Mouse (Mus musculus): ENCODE measurements around the gene Timm44. TPM values are rescaled to one million over a fixed set of nuclear protein-coding genes. Genes with fewer than 3 reads are reported as not detected.

Gene Timm44
- total RNA-seq, 2 experiments from 2014 or later = 74.5 to 128 TPM

DNA sequence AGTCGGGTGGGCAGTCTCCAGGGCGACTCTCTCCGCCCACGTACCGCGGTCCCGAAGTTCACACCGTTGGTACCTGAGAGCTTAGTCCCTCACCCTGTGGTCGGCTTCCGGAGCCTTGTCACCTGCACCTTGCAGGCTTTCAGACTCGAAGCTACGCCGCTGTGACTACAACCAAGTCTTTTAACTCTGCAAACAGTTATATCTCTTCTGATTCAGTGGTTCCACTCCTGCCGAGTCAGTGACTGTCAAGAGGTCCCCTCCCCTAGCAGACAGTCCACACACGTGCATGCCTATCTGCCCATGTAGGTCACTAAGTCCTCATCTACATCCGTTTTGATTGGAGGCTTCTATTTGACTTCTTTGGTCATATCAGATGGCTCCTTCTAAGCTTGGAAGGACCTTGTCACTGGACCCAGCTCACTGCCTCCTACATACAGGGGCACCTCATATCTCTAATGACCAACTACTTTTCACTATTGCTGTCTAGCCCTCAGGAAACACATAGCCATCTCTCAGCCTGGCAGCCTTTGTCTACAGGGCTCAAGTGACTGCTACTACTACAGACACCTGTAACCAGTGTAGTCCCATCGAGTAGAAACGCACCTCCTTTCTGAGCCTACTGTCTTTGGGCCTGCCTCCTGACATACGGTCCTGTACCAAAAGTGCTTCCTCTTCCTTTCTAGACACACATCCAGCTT lies 36.4 kb downstream of the Timm44 start:
- peak; percentile 4; the same call in 1 of the 2 replicates for ATAC-seq (replicated peaks; ENCODE audit: poor library complexity, severe bottlenecking)

DNA sequence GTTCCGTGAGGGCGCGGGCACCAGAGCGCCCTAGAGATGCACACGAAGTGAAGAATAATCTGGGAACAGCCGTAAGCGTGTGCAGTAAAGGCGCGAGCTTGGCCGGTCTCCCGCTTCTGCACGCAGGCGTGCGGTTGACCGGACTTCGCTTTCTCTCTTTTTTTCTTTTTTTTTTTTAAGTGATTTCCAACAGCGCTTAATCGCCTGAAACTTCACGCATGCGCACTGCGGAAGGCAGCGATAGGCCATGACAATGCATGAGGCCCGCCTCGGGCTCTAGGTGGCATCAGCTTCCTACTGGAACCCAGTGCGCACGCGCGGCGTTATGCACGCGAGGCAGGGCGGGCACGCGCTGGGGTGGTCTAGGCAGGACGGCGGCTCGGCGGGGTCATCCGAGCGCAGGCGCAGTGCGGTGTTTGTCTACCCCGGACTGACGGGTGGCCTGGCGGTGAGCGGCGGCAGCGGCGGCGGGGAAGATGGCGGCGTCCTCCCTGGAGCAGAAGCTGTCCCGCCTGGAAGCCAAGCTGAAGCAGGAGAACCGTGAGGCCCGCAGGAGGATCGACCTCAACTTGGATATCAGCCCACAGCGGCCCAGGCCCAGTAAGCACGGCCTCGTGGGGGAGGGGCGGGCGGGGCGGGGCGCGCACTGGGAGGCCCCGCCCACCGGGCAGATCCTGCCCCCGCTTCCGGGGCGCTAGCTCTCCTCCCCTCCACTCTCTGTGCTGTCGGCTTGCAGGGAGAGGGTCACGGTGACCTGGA lies 37.1 kb downstream of the Timm44 start, which contains the start of the genes Map2k7 and Gm49320:
TSS of gene Map2k7 (plus strand) at position 307 of the 759 bp plus-strand sequence.
TSS of gene Gm49320 (plus strand) at position 432 of the 759 bp plus-strand sequence.
- ATAC-seq (replicated peaks; ENCODE audit: poor library complexity, severe bottlenecking) = peak; percentile 82

DNA sequence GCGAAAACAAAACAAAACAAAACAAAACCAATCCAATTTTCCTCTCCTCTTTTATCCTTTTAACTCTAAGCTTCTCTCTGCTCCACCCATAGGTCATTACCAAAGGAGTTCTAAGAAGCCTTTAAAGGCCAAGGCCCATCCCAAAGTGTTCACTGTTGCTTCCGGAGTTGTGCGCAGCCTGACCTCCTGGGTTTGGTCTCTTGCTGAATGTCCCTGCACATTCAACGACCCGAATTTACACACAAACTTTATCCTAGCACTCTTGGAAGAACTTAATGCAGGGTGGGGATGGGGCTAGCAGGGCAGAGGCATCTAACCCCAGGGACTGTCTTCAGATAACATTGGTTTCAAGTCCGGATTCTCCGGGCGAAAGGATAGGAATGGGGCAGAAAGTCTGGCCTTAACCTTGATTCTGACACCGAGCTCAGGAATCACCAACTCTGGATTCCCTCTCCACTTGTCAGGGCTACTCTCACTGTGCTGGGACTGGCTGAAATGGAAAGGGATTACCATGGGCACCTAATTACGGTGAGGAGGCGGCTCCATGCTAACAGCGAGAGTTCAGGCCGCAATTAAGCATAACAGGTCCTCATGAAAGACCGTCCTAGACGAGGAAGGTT lies 37.8 kb downstream of the Timm44 start:
- peak; percentile 2; the same call in 1 of the 2 replicates for ATAC-seq (replicated peaks; ENCODE audit: poor library complexity, severe bottlenecking)

DNA sequence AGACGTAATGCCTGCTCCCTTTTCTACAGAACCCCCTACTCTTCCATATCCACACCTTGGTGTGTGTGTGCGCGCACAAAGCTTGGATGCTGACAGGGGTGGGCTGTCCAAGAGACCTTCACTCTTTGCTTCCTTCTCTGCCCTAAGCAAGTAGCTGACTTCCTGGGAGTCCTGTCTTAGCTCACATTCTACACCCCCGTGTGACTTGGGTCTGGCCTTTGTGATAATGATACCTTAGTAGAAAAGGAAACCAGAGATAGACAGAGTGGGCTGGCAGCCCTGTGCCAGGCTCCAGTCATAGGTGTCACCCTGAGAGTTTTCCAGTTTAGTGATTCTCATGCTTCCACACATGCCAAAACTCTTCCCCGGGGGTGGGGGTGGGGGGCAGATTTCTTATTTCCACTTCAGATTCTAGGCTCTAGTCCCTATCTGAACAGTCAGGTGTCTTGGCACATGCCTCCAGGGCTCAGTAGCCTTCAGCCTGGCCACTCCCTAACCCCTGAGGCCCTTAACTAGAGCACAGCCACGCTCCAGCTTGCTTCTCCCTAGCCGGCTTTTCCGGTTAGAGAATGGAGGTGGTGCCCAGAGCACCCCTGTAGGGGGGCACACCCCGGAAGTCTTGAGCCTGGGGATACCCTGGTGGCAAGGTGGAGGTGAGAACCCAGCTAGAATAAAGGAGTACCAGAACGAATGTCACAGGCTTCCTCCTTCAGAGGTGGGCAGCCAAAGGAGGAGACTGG lies 44.9 kb downstream of the Timm44 start:
- no peak for ATAC-seq (replicated peaks; ENCODE audit: poor library complexity, severe bottlenecking)

DNA sequence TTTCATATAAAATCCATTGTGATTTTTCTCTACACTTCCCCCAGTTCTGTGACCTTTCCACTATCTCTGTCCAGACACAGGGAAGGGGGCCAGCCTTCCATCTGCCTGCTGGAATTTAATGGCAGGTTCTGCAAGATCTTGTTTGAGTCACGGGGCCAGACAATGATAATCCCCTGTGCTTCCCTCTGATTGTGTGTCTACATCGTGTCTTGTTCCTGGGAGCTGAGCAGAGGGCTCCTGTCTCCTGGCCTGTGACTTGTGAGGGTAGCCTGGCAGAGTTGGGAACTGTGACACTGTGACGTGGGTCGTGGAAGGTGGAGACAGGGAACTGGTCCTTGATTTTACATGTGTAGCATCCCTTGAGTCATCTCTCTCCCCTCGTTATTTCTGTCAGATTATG lies 45.9 kb downstream of the Timm44 start:
- no peak for ATAC-seq (replicated peaks; ENCODE audit: poor library complexity, severe bottlenecking)

DNA sequence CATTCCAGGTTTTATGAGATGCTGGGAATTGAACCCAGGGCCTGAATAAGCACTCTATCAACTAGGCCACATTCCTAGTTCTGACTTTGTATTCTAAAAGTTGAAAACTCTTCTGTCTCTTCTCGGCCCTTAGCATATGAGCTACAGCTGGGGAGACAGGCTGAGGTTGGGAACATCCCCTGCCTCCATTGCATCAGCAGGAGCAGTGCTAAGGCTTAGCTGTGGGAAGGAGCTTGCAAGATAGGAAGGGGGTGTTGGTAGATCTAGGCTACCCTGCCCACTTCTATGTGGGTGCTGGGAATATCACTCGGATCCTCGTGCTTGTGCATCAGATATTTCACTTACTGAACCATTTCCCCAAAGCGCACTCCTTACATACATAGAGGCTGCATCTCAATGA lies 47.8 kb downstream of the Timm44 start:
- ATAC-seq (replicated peaks; ENCODE audit: poor library complexity, severe bottlenecking) = no peak

DNA sequence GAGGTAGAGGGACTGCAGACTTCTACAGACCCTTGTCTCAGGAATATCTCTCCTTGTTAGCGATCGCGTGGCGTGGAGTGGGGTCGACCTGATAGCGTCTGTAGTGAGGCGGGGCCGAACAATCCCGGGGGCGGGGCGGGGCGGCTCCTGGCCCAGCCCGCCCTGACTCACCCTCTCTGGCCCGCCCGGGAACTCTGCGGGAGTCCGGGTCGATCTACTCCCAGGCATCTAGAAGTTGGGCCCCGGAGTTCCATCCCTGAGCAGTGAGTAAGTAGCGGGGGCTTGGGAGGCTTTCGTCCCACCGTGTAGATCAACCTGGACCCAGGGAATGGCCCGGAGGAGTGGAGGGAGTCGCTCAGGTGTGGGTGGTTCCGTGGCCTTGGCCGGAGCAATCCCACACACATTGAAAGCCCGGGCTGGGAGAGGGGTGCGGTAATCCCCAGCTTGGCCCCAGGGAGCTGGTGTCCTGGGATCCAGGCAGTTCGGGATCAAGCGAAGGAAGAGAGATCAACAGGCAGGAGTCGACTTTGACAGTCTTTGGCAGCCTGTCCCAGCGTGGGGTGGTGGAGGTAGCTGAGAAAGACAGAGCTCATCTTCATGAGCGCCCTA lies 48.9 kb downstream of the Timm44 start, which contains the start of gene Lrrc8e:
TSS of gene Lrrc8e (plus strand) at position 89 of the 609 bp plus-strand sequence.
- peak; percentile 72 for ATAC-seq (replicated peaks; ENCODE audit: poor library complexity, severe bottlenecking)

DNA sequence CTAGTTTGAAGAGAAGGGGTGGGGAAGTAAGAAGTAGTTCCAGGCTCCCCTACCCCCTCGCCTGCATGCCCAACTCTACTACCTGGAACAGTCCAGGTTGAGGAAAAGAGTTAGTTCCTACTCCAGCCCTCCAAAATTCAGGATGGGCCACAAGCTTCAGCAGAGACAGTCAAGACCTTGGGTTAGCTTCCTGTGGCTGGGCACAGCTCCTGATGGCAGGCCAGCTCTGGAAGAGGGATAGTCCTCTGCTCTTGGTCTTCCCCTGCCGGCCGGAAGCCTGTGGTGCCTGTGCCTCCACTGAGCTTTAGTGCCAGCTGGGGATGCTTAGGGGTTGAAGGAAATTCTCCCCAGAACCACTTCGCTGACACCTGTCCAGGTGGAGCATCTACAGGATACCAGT lies 49.4 kb downstream of the Timm44 start:
- peak; percentile 46 for ATAC-seq (replicated peaks; ENCODE audit: poor library complexity, severe bottlenecking)

DNA sequence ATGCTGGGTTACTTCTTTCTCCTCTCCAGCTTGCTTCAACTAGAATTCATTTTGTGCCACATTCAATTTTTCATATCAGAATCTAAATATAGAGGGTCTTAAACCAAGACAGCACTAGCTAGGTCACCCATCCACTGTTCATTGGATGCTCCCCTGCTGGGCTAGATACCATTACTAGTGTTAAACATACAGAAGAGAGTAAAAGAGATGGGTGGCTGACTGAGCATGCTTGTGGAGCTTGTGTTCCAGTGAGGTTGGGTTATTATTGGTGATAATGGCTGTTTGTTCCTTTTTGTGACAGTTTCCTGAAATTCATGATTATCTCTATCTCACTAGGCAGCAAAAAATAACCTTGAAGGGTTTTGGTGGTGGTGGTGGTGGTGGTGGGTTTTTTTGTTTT lies 53.7 kb downstream of the Timm44 start:
- ATAC-seq (replicated peaks; ENCODE audit: poor library complexity, severe bottlenecking) = no peak

DNA sequence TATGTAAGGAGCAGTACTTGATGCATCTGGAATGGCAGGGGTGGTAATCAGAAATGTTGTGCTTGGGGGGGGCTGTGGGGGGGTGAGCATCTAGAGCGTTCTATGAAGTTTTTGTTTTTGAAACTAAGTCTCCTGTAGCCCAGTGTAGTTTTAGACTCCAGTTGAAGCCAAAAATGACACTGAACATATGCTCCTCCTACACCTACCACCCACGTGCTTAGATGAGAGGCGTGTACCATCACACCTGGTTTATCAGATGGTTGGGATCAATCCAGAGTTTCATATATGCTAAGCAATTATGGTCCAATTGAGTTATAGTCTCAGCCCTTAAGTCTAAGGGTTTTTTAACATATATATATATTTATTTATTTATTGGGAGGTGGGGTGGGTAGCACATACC lies 56.1 kb downstream of the Timm44 start:
- no peak for ATAC-seq (replicated peaks; ENCODE audit: poor library complexity, severe bottlenecking)

DNA sequence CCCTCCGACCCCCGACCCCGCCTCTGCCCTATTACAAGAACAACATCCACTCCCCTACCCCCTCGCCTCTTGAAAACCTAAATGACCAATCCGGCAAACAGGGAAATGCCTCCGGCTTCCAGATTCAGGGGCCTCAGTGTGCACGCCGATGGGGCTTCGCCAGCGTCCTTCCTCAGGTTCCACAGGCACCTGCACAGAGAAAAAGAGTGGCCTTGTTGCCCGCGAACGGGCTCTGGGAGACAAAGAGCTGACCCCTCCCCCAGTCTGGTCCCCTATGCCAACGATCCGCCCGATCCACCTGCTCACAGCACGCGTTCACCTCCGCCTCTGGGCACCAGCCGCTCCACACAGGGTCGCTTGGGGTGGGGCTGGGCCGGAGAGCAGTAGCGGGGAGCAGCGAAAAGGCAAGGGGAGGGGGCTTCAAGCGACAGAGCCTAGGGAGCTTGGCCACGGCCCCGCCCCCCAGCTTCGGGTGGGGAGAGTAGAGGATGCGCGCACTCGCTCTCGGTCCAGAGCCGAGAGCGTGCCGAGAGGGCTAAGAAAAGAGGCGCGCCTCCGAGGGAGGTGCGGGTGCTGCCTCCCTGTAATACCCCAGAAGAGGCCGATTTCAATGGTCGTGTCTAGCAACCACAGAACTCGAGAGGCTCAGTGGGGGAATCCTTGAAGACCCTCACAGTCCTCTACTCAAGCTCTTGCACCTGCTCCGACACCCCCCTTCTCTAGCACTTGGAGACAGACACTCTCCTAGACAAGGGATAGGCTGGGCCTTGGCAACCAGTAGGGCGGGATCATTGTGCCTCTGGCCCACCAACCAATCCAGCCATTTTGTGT lies 58.7 kb downstream of the Timm44 start, which contains the start of gene Prr36:
TSS of gene Prr36 (minus strand) at position 669 of the 831 bp plus-strand sequence.
- ATAC-seq (replicated peaks; ENCODE audit: poor library complexity, severe bottlenecking) = no peak; the same call in 1 of the 2 replicates

DNA sequence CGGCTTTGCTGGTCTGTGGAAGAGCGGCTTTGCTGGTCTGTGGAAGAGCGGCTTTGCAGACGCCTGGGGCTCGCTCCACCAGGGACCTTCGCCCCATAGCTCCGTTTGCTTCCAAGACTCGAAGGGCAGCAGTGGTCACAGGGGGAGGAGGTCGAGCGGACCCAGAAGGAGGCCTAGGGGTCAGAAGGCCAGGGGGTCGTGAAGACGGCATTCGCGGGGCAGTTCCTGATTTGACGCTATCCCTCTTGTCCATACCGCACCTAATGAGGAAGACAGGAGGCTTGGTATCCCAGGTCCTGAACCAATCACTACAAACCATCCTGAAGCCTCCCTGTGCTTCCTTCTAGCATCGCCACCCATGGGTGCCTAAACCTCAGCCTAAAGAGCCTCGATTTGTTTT lies 59.4 kb downstream of the Timm44 start:
- no peak for ATAC-seq (replicated peaks; ENCODE audit: poor library complexity, severe bottlenecking)

DNA sequence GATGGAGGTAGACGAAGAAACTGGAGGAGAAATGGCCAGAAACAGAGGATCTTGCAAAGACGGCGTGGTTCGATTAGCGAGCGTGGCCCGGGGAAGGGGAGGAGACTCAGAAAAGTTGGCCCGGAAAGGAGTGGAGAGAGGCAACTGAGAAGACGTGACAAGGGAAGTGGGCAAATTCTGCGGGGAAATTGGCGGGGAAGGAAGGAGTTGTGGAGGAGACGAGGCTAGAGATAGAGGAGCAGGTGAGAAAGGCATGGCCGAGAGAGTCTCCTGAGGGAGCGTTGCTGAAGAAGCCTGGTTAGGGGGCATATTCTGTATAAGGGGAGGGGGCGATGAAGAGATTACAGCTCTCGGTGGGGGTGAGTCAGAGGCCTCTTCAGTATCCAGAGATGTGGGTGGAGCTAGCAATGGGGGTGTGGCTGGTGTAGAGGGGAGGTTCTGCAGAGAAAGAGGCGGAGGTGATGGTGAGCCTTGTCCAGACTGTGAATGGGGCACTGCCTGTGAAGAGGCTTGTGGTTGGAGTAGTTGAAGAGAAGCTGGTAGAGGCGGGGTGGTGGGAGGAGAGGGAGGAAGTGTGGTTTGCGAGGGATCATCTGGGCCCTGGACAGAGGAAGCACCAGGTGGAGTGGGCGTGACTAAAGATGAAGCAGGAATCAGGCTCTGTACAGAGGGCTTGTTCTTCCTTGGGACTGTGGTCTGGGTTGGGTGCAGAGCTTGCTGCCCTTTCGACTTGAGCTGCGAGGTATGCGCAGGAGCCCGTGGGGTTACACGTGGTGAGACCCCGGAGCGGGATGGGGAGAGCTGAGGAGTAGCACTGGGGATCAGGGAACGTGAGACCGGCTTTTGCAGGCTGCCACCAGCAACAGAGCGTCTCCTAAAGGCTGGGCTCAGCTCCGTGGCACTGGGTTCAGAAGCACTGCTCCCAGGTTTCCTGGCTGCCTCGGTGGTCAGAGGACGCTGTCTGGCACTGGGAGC lies 61.4 kb downstream of the Timm44 start:
- ATAC-seq (replicated peaks; ENCODE audit: poor library complexity, severe bottlenecking) = peak; percentile 77

DNA sequence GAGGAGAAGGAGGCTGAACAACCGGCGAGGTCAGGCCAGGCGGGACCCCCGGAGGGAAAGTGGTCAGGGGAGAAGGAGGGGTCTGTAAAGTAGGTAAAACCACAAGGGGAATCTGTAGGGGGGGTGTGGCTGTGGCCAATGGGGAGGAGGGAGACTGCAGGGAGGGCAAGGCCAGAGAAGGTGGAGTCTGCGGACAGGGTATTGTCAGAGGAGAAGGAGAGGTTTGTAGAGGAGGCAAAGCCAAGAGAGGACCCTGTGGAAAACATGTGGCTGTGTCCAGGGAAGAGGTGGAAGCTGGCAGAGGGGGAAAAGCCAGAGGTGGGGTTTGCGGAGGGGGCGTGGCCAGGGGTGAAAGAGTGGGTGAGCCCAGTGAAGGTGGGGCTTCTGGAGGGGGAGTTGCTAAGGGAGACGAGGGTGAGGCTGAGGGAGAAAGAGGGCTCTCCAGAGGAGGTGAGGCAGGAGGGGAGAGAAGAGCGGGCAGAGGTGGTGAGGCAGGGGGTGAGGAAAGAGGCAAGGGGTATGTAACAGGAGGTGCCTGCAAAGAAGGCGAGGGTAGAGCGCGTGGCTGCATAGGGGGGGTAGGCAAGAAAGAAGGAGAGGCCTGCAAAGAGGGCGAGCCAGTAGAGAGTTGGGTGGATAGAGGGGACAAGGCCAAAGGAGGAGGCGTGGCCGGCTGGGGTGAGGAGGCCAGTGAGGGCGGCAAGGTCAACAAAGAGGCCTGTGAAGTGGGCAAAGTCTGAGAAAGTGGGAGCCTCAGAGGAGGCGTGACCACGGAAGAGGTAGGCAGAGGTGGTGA lies 62.3 kb downstream of the Timm44 start:
- peak; percentile 37 for ATAC-seq (replicated peaks; ENCODE audit: poor library complexity, severe bottlenecking)

DNA sequence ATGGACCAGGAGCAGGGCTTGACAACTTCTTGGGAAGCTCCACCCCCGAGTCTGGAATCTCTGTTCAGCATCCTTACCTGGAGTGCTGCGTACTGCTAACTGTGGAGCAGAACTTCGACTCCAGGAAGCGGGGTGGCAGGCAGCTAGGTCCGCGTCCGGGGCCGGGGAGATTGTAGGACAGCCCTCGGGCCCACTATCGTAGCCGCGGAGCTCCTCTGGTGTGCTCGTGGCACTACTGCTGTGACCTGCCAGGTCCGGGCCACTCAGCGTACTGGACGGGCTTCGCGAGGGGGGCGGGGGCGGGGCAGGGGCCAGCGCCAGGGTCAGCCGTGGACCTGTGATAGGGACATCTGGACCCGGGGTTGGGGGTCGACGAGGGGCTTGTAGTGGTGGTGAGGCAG lies 62.9 kb downstream of the Timm44 start:
- 0 out of 2 replicates have a peak, but pooled peaks have one; percentile 10 for ATAC-seq (replicated peaks; ENCODE audit: poor library complexity, severe bottlenecking)

DNA sequence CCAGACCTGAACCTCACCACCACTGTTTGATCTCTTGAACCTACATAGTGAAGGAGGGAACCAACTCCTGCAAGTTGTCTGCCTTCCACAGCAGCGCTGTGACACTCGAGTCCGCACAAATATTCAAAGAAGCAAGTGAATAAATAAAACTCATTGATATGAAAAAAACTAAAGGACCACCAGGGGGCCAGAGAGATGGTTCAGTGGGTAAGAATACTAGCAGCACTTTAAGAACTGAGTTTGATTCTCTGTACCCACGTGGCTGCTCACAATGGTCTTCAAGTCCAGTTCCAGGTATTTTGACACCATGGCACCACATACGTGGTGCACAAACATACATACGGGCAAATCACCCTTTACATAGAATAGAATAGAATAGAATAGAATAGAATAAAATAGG lies 64.6 kb downstream of the Timm44 start:
- ATAC-seq (replicated peaks; ENCODE audit: poor library complexity, severe bottlenecking) = no peak

All from granulocyte monocyte progenitor cell, adult 5-6 weeks (primary cell).